ENCODE assay signal across 14 mouse cellular contexts in genomic region chr3:130894168-130894814, GRCm38 (mm10).
"Had no signal": no experiment of that assay in that cellular context is flagged by ENCODE, and none has a peak within 500 bp of the region (broad histone marks: within the 10 kb centered on the region; RNA-seq: fewer than 3 reads in every experiment).

No protein-coding gene starts in this region.

- H3K9ac ChIP-seq: kidney, embryonic 15.5 days; liver, embryonic 15.5 days; neural tube, embryonic 12.5 days had no signal

- H3K4me1 ChIP-seq: kidney, embryonic 15.5 days; limb, embryonic 10.5 days; liver, embryonic 15.5 days; midbrain, embryonic 10.5 days; neural tube, embryonic 12.5 days had no signal

- H3K4me3 ChIP-seq: kidney, embryonic 15.5 days; left cerebral cortex, adult 2 months; limb, embryonic 10.5 days; liver, embryonic 15.5 days; midbrain, embryonic 10.5 days; myocyte; neural tube, embryonic 12.5 days had no signal

- H3K27me3 ChIP-seq: kidney, embryonic 15.5 days; liver, embryonic 15.5 days; neural tube, embryonic 12.5 days had no signal

- H3K36me3 ChIP-seq: kidney, embryonic 15.5 days; limb, embryonic 10.5 days; liver, embryonic 15.5 days; midbrain, embryonic 10.5 days; neural tube, embryonic 12.5 days had no signal

- H3K27ac ChIP-seq: kidney, embryonic 15.5 days; left cerebral cortex, adult 2 months; limb, embryonic 10.5 days; liver, embryonic 15.5 days; midbrain, embryonic 10.5 days; neural tube, embryonic 12.5 days; stomach, postnatal 0 days had no signal

- H3K4me2 ChIP-seq: kidney, embryonic 15.5 days; liver, embryonic 11.5 days; liver, embryonic 15.5 days; neural tube, embryonic 12.5 days had no signal

- ATAC-seq: lung, postnatal 0 days had no signal

- DNase-seq: kidney, postnatal 25 days; lung, adult 2 months; lung, postnatal 4 days; midbrain, embryonic 14.5 days had no signal

- H3K9me3 ChIP-seq: kidney, embryonic 15.5 days; limb, embryonic 10.5 days; liver, embryonic 15.5 days had no signal
